Mouse (Mus musculus) stomach, embryonic 14.5 days (tissue): ENCODE data around the gene Prrt1. TPM values are rescaled to one million over a fixed set of nuclear protein-coding genes. Genes with fewer than 3 reads are reported as not detected.

Experiments
- ATAC-seq: fragments of 200-750 bp; cut with Nextera tagmentation; 2 replicates; pipeline ENCODE4 v1.8.0; 2017; ENCODE audit warnings: low read depth, moderate TSS enrichment; ENCODE audit not compliant: insufficient number of reproducible peaks, insufficient read depth, low FRiP score
- H3K27ac ChIP-seq: fragments of 300-500 bp; sonication (generic); 2 replicates; pipeline ENCODE4 v1.5.1; 2014; ENCODE audit warnings: mild to moderate bottlenecking, low read length, moderate library complexity, mixed read lengths
- H3K27me3 ChIP-seq: fragments of 300-500 bp; sonication (generic); 2 replicates; pipeline ENCODE4 v1.6.1; 2014; ENCODE audit warnings: low read length, control low read depth, mixed read lengths; ENCODE audit not compliant: control insufficient read depth, insufficient read depth
- H3K36me3 ChIP-seq: fragments of 300-500 bp; sonication (generic); 2 replicates; pipeline ENCODE4 v1.6.1; 2014; ENCODE audit warnings: mild to moderate bottlenecking, control low read depth, low read length, moderate library complexity, mixed read lengths; ENCODE audit not compliant: control insufficient read depth, insufficient read depth
- H3K4me1 ChIP-seq: fragments of 300-500 bp; sonication (generic); 2 replicates; pipeline ENCODE4 v1.6.1; 2014; ENCODE audit warnings: low read length, control low read depth, mixed read lengths; ENCODE audit not compliant: control insufficient read depth, insufficient read depth
- H3K4me2 ChIP-seq: fragments of 300-500 bp; sonication (generic); replicated peaks from 2 replicates; pipeline ENCODE4 v1.6.1; 2014; ENCODE audit warnings: low read depth, low read length, control low read depth
- H3K4me3 ChIP-seq: fragments of 300-500 bp; sonication (generic); 2 replicates; pipeline ENCODE4 v1.5.1; 2014; ENCODE audit warnings: low read depth, low read length, control low read depth
- H3K9ac ChIP-seq: fragments of 300-500 bp; sonication (generic); replicated peaks from 2 replicates; pipeline ENCODE4 v1.6.1; 2014; ENCODE audit warnings: low read depth, mild to moderate bottlenecking, control low read depth, low read length, moderate library complexity, mixed read lengths
- H3K9me3 ChIP-seq: fragments of 300-500 bp; sonication (generic); 2 replicates; pipeline ENCODE4 v1.6.1; 2016; ENCODE audit warnings: low read depth, low read length, control low read depth; ENCODE audit not compliant: control insufficient read depth
- WGBS: fragments of 180-500 bp; shearing (Covaris S2); extraction: QIAGEN DNeasy Blood & Tissue Kit; methylation state at CpG from one replicate; pipeline ENCODE4 v1.1.7; 2014; 5-methylcytosine and 5-hydroxymethylcytosine counted together
- polyA plus RNA-seq: library from polyadenylated mRNA; unstranded; fragments of >200 nt; fragmentation: Nextera tagmentation; extraction: Ambion mirVana; gene quantifications from 2 replicates; pipeline ENCODE4 v1.2.1, GENCODE M21; 2014

Prrt1 gene
- polyA plus RNA-seq, 1 experiment from 2014 or later, result 0.56 TPM

DNA sequence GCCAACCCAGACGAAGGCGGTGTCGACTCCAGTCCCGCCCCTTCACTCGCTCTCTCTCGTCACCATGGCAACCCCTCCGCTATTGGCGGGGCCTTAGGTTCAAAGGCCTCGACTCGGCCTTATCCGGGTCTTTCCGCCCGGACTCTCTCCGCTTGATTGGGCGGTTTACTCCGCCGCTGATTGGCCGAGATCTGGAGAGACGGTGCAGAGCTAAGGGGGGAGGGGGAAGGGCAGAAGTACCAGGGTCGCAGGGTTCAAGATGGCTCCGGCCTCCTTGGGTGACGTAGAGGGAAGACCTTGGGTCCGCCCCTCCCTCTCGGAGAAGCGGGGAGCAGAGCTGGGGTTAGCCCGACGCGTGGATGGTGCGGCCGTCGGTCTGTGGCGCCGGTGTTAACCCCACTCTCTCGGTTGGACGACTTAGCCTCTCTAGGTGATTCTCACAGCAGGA, 25.2 kb upstream of the Prrt1 start, which contains the start of gene Agpat1:
Agpat1 (plus strand) TSS at position 202 of the 448 bp plus-strand sequence.
- peak within 1 kb of the TSS; percentile 95 for H3K4me2 ChIP-seq
- H3K9ac ChIP-seq, result peak within 1 kb of the TSS; percentile 84
- peak within 1 kb of the TSS; percentile 93 for H3K27ac ChIP-seq
- no peaks in the 10 kb centered on the region for H3K9me3 ChIP-seq
- H3K36me3 ChIP-seq, result peaks cover 9% of the 10 kb centered on the region; the same call in 1 of the 2 replicates
- under 1% methylated on average over 33 of the region's 35 CpGs for WGBS
- no peaks in the 10 kb centered on the region for H3K27me3 ChIP-seq
- peak; percentile 89 for ATAC-seq
- H3K4me1 ChIP-seq, result peaks cover 27% of the 10 kb centered on the region
- peak within 1 kb of the TSS; percentile 76 for H3K4me3 ChIP-seq

DNA sequence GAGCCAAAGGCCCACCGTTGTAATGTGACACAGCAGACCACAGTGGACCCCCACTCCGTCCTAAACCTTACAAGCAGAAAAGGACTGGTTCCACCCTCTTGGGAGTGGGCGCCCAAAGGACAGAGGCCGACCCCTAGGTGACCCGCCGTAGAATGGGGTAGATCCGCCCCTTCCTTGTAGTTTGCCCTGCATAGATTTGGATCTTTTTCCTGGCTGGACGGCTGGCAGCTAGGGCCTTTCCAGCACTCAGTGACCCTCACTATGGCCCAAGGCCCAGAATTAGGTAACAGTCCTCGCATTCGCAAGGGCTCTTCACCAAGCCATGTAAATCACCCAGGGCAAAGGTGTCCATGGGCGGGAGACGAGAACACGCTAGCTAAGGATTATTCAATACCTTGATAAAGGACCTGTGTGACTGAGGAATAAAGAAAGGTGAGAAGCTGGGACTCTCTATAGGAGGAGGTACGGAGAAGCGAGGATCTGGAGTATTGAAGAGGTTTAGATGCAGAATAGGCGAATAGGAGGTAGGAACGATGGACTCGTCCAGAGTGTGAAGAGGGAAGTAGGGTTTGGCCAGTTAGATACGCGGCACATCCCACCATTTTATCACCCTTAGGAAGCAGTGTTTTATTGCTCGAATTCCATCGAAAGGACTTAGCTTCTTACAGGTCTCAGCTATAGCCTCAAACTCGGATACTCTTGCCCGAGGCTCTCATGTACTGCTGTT, 24.7 kb upstream of the Prrt1 start:
- Histone ChIP-seq H3K27ac (peak overlapping the region; percentile 93), H3K9me3 (no peaks in the 10 kb centered on the region), H3K9ac (peak overlapping the region; percentile 41), H3K27me3 (no peaks in the 10 kb centered on the region), H3K36me3 (peaks cover 9% of the 10 kb centered on the region; the same call in 1 of the 2 replicates), H3K4me2 (peak overlapping the region; percentile 95), H3K4me1 (peaks cover 27% of the 10 kb centered on the region), H3K4me3 (peak overlapping the region; percentile 73)
- 16% methylated on average over 24 of the region's 24 CpGs for WGBS
- ATAC-seq, result 0 out of 2 replicates have a peak, but pooled peaks have one; percentile 0

DNA sequence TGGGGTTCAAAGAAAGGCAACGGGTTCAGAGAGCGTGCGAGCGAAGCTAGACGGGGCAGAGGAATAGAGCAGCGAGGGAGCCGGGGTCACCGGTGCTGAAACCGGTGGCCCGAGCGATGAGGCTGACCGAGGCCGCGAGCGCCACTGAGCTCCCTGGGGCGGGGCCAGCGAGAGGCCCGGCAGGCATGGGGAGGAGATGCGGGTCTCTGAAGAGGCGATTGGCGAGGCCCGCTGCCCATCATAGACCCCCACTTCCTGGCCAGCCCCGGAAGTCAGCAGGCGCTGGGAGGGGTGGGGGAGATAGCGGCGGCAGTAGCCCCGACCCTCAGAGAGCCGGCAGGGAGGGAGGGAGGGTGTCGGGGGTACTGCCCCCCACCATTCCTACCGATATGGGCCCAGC, 23.7 kb upstream of the Prrt1 start:
- Histone ChIP-seq H3K9me3 (no peaks in the 10 kb centered on the region), H3K27ac (peak overlapping the region; percentile 93), H3K9ac (peak overlapping the region; percentile 96), H3K4me3 (peak overlapping the region; percentile 73), H3K27me3 (no peaks in the 10 kb centered on the region), H3K4me1 (peaks cover 27% of the 10 kb centered on the region), H3K4me2 (peak overlapping the region; percentile 95), H3K36me3 (peaks cover 8% of the 10 kb centered on the region; the same call in 1 of the 2 replicates)
- ATAC-seq, result peak; percentile 30
- WGBS, result under 1% methylated on average over 29 of the region's 30 CpGs

DNA sequence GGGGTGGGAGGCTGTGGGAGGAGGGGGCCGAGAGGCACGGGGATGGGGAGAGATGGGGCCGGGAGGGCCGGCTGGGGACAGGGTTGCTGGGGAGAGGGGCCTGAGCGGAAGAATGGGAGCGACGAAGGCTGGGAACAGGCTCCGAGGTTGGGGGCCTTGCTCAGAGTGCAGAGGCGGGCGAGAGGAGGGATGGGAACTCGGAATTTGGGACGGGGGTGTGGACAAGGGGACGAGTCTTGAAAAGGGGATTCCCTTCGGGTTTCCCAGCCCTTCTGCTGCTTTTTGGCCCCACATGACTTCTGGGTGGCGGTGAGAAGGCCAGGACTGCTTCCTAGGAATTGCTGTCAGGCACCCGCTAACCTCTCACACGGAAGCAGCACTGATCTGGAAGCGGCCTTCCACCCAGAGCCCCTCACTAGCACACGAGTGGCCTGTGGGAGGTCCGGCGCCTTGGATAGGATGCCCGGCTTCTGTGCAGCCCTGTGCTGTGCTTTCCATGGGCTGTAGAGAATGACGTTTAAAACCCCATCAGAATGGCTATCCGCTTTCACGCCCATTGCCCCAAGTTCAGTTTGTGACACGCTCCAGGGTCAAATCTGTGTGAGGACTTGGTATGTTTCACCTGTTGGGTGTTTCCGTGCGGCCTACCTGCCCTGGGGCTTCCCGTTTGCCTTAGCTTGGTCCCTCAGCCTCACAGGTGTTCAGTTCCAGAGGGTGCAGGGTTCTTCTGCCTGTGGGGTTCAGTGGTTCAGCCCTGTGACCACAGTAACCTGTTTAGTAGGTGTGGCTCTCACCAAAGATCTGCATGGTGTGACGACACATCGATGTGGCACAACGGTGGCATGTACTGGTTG, 22.9 kb upstream of the Prrt1 start:
- H3K9ac ChIP-seq, result peak overlapping the region; percentile 96
- peak overlapping the region; percentile 73 for H3K4me3 ChIP-seq
- WGBS, result 10% methylated on average over 32 of the region's 32 CpGs
- H3K9me3 ChIP-seq, result no peaks in the 10 kb centered on the region
- H3K4me2 ChIP-seq, result peak overlapping the region; percentile 95
- no peaks in the 10 kb centered on the region for H3K27me3 ChIP-seq
- peak overlapping the region; percentile 93; the same call in 1 of the 2 replicates for H3K27ac ChIP-seq
- no peak for ATAC-seq
- peaks cover 14% of the 10 kb centered on the region for H3K36me3 ChIP-seq
- H3K4me1 ChIP-seq, result peaks cover 27% of the 10 kb centered on the region

DNA sequence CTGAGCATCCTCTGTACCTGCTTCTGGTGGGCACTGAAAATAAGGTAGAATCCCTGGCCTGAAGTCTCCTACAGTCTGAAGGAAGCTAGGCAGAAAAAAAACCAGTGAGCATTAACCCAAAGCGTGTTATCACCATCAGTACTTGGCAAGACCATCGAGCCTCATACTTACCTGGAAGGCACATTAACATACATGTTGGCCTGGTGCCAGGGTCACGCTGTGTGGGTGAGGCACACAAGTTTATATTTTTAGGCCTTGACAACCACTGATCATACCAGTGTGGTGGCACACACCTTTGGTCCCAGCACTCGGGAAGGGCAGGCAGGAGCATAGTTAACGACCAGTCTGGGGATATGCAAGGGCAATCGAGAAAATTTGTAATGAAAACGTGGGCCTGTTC, 21.3 kb upstream of the Prrt1 start:
- H3K27ac ChIP-seq, result no peak overlapping the region
- 78% methylated on average over 7 of the region's 7 CpGs for WGBS

DNA sequence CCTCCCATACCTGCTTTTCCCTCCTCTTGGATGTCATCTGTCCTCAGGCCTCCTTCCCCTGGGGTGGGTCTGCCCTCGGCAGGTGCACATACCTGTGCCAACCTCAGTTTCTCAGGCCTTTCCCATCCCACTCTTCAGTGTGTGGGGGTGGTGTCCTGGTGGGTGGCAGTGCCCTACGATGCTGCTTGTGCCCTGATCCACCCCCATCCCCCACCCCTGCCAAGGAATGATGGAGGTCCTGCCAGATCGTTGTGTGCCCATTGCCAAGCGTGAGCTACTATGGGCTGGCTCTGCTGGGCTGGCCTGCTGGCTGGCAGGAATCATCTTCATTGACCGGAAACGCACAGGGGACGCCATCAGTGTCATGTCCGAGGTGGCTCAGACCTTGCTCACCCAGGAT, 18.3 kb upstream of the Prrt1 start:
- Histone ChIP-seq H3K4me3 (no peak overlapping the region), H3K36me3 (peaks cover 40% of the 10 kb centered on the region), H3K27me3 (no peaks in the 10 kb centered on the region), H3K4me2 (no peak overlapping the region), H3K4me1 (peaks cover 11% of the 10 kb centered on the region; the same call in 1 of the 2 replicates), H3K9ac (no peak overlapping the region), H3K9me3 (no peaks in the 10 kb centered on the region), H3K27ac (no peak overlapping the region)
- no peak for ATAC-seq
- 92% methylated on average over 8 of the region's 8 CpGs for WGBS

More for the DNA sequence above, 21.3 kb upstream of the Prrt1 start:
- H3K36me3 ChIP-seq, result peaks cover 26% of the 10 kb centered on the region
- no peak overlapping the region for H3K9ac ChIP-seq
- H3K4me2 ChIP-seq, result no peak overlapping the region
- no peaks in the 10 kb centered on the region for H3K9me3 ChIP-seq
- H3K27me3 ChIP-seq, result no peaks in the 10 kb centered on the region
- no peak overlapping the region for H3K4me3 ChIP-seq
- H3K4me1 ChIP-seq, result peaks cover 19% of the 10 kb centered on the region
- ATAC-seq, result no peak

DNA sequence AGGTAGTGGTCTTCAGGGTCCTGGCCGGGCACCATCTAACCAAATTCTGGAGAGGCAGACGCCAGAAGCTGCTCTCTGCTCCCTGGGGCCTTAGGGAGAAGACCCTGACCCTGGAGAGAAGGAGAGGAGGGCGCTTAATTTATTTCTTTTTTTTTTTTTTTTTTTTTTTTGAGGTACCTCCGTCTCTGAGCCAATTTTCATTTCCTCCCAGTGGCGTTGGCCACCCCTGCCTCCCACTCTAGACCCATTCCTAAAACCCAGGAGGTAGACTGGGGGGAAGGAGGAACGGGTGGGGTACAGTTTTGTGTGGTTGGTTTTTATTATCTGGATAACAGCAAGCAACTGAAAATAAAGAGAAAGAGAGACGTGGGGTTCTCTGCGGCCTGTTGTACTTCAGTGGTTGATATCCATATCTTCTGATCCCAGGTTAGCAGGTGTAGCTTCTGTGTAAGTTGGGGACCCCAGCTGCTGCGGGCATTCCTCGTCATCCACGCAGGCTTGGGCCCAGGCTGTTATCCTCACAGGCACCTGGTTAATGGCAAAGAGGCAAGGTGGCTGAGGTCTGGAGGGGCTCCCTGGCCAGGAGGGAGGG, 16.2 kb upstream of the Prrt1 start:
- Histone ChIP-seq H3K4me1 (no peaks in the 10 kb centered on the region), H3K9ac (no peak overlapping the region), H3K9me3 (no peaks in the 10 kb centered on the region), H3K4me2 (no peak overlapping the region), H3K27me3 (no peaks in the 10 kb centered on the region), H3K36me3 (peaks cover 54% of the 10 kb centered on the region), H3K4me3 (no peak overlapping the region), H3K27ac (no peak overlapping the region)
- ATAC-seq, result no peak
- 78% methylated on average over 11 of the region's 11 CpGs for WGBS

DNA sequence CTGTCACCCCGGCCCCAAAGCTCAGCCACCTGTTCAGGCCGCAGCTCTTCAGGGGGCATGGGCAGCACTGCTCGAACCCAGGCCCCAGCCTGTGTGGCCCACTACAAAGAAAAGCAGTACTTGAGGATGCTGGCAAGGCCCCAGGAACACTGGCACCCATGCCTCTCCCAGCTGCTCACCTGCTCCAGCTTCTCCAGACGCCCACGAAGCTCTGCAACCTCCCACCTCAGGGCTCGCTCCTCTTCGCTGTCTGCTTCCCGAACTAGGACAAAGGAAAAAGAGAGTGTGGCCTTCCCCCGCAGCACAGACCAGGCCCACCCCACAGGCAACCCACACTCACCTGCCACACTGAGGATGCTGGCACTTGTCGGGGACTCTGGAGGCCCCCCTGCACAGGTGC, 15.5 kb upstream of the Prrt1 start:
- peaks cover 54% of the 10 kb centered on the region for H3K36me3 ChIP-seq
- no peak overlapping the region for H3K27ac ChIP-seq
- no peak overlapping the region for H3K9ac ChIP-seq
- H3K4me3 ChIP-seq, result no peak overlapping the region
- no peaks in the 10 kb centered on the region for H3K4me1 ChIP-seq
- WGBS, result 88% methylated on average over 10 of the region's 10 CpGs
- ATAC-seq, result no peak
- no peak overlapping the region for H3K4me2 ChIP-seq
- H3K9me3 ChIP-seq, result no peaks in the 10 kb centered on the region
- no peaks in the 10 kb centered on the region for H3K27me3 ChIP-seq
